Mouse (Mus musculus): Measurements from ENCODE around the gene Hist1h4d. TPM values are rescaled to one million over a fixed set of nuclear protein-coding genes. Genes with fewer than 3 reads are reported as not detected.
"Not testable (repeated sequence)": the region's sequence is repeated elsewhere in the genome, so short reads cannot be mapped to it uniquely, and the experiment has no call there.

Gene Hist1h4d
- polyA plus RNA-seq, 1 experiment from 2014 or later = 160 TPM

DNA sequence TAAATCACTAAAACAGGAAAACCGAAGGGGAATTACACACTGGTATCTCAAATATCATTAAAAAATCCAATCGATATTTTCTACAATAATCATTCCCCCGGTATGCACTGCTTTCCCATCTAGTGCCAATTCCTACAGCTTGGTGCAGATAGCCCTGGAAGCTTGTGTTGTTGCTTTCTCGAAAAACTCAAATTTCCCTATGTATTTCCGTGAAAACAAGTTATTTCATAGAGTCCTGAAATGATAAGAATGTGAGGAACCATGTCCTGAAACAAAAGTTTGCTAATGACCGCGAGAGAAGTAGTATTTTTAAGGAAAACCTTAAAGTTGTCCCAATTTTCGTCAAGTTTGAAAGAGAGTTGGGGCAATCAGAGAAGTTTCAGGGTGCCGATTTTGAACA lies 27.0 kb upstream of the Hist1h4d start:
- peak overlapping the region; percentile 91 for H3K4me2 ChIP-seq
- ATAC-seq (ENCODE audit: insufficient number of reproducible peaks, insufficient read depth, low FRiP score, low TSS enrichment, low read depth) = no peak
- WGBS = 24% methylated on average over 9 of the region's 9 CpGs
- H3K36me3 ChIP-seq = no peaks in the 10 kb centered on the region
- H3K9me3 ChIP-seq = no peaks in the 10 kb centered on the region
- H3K27me3 ChIP-seq = no peaks in the 10 kb centered on the region
- peak overlapping the region; percentile 99 for H3K27ac ChIP-seq
- H3K4me3 ChIP-seq = peak overlapping the region; percentile 63
- peaks cover 20% of the 10 kb centered on the region for H3K4me1 ChIP-seq
- peak overlapping the region; percentile 89 for H3K9ac ChIP-seq

DNA sequence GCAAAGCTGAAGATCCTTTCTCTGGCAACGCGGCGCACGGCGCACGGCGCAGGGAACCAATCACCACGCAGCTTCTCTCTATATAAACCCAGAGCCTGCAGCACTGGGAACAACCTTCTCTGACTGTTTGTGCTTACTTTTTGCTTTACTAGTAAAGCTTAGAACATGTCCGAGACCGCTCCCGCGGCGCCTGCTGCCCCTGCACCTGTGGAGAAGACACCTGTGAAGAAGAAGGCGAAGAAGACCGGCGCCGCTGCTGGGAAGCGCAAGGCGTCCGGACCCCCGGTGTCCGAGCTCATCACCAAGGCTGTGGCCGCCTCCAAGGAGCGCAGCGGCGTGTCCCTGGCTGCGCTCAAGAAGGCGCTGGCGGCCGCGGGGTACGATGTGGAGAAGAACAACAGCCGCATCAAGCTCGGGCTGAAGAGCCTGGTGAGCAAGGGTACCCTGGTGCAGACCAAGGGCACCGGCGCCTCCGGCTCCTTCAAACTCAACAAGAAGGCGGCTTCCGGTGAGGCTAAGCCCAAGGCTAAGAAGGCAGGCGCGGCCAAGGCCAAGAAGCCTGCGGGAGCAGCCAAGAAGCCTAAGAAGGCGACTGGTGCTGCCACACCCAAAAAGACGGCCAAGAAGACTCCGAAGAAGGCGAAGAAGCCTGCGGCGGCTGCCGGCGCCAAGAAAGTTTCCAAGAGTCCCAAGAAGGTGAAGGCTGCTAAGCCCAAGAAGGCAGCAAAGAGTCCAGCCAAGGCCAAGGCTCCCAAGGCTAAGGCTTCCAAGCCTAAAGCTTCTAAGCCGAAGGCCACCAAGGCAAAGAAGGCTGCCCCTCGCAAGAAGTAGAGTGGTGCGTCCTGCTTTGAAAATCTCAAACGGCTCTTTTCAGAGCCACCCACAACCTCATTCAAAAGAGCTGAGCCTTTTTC lies 26.2 kb upstream of the Hist1h4d start:
- under 1% methylated on average over 54 of the region's 54 CpGs for WGBS
- peak; percentile 88 for ATAC-seq (ENCODE audit: insufficient number of reproducible peaks, insufficient read depth, low FRiP score, low TSS enrichment, low read depth)

DNA sequence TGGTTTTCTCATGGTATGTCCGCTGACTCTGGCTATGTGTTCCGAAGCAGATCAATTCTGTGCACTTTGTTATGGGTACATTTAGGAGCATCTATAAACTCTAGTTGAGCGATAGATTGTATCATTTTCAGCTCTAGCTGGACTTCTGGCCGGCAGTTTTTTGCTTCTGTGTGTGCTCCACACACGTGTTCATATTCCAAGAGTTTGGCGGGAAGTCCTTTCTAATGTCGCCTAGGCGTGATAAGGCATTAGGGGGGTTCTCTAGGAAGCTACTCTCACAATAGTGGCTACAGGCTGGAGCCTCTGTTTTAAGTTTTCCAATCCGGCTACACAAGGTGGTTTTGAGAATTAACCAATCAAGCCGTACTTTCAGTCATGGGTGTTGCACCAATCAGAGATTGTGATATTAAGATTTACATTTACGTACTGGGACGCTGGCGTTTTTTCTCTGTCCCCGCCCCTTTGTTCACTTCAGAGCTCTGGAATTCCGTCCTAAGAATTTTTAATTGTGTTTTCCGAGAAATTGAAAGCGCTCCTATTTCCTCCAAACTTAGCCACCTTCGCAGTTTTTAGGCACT lies 25.5 kb upstream of the Hist1h4d start:
- Histone ChIP-seq H3K4me2 (peak overlapping the region; percentile 91), H3K36me3 (no peaks in the 10 kb centered on the region), H3K9me3 (no peaks in the 10 kb centered on the region), H3K27me3 (no peaks in the 10 kb centered on the region), H3K9ac (peak overlapping the region; percentile 89), H3K4me1 (peaks cover 14% of the 10 kb centered on the region), H3K27ac (peak overlapping the region; percentile 99), H3K4me3 (peak overlapping the region; percentile 63)
- under 1% methylated on average over 18 of the region's 18 CpGs for WGBS
- peak; percentile 79 for ATAC-seq (ENCODE audit: insufficient number of reproducible peaks, insufficient read depth, low FRiP score, low TSS enrichment, low read depth)

More for the DNA sequence above, 26.2 kb upstream of the Hist1h4d start:
- peak overlapping the region; percentile 89 for H3K9ac ChIP-seq
- no peaks in the 10 kb centered on the region for H3K9me3 ChIP-seq
- peak overlapping the region; percentile 63 for H3K4me3 ChIP-seq
- H3K36me3 ChIP-seq = no peaks in the 10 kb centered on the region
- H3K27ac ChIP-seq = peak overlapping the region; percentile 99
- H3K4me1 ChIP-seq = peaks cover 20% of the 10 kb centered on the region
- no peaks in the 10 kb centered on the region for H3K27me3 ChIP-seq
- peak overlapping the region; percentile 91 for H3K4me2 ChIP-seq

DNA sequence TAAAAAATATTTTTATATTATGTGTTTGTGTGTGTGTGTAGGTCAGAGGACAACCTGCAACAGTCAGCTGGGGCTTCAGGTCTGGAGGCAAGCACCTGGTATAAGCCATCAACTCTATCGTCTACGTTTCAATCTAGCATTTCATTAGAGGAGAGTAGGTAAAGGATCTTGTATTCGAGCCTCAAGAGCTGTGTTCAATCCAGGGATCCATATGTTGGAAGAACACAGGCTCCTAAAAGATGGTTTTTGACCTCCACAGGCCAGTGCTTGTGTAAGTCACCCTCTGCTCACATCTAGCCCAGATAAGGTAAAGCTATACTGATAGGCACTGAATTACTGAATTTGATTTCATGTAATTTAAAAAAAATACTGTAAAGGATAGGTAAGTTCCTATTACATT lies 24.5 kb upstream of the Hist1h4d start:
- Histone ChIP-seq H3K4me1 (peaks cover 14% of the 10 kb centered on the region), H3K27me3 (no peaks in the 10 kb centered on the region), H3K27ac (peak overlapping the region; percentile 99), H3K4me3 (no peak overlapping the region), H3K36me3 (no peaks in the 10 kb centered on the region), H3K9me3 (no peaks in the 10 kb centered on the region), H3K9ac (peak overlapping the region; percentile 36; the same call in 1 of the 2 replicates), H3K4me2 (peak overlapping the region; percentile 91)
- WGBS = 72% methylated on average over 3 of the region's 3 CpGs
- ATAC-seq (ENCODE audit: insufficient number of reproducible peaks, insufficient read depth, low FRiP score, low TSS enrichment, low read depth) = no peak

DNA sequence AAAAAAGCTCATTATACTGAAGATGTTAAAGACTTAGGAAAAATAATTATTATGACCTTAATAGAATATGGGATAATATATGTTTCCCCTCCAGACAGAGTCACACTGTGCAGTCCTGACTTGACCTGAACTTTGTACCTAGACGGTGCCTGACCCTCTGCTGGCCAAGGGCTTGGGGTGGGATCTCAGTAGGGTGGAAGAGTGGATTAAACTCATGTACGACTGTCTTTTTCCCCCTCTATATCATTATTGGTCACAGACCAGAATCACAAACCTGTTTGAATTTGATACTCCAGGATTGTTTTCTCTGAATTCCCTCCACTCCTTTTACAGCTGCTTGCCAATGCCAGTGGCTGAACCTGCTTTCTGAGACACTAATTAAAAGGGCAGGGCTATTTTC lies 20.7 kb upstream of the Hist1h4d start:
- WGBS = 12% methylated on average over 2 of the region's 2 CpGs
- ATAC-seq (ENCODE audit: insufficient number of reproducible peaks, insufficient read depth, low FRiP score, low TSS enrichment, low read depth); H3K9ac ChIP-seq; H3K9me3 ChIP-seq; H3K4me1 ChIP-seq; H3K27me3 ChIP-seq; H3K36me3 ChIP-seq; H3K4me3 ChIP-seq: not testable (repeated sequence)
- H3K4me2 ChIP-seq = peak overlapping the region; percentile 37
- H3K27ac ChIP-seq = peak overlapping the region; percentile 60

DNA sequence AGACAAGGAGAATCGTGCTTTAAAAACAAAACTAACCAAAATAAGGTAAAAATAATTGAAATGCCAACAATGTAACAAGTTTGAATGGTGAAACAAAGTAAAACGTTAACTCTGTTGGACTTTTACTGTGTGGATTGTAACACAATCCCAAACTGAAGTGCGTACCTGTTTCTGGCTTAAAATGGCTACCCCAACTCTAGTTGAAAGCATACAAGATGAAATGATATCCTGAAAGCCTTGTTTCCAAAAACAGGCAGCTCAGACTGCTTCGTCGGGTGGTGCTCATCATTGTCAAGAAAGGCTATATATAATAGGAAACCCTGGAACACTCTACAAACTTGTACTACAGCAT lies 19.9 kb upstream of the Hist1h4d start:
- Histone ChIP-seq H3K4me3 (peak overlapping the region; percentile 48), H3K9ac (peak overlapping the region; percentile 68), H3K27ac (peak overlapping the region; percentile 98), H3K4me2 (peak overlapping the region; percentile 68)
- not testable (repeated sequence) for H3K36me3 ChIP-seq; H3K4me1 ChIP-seq; ATAC-seq (ENCODE audit: insufficient number of reproducible peaks, insufficient read depth, low FRiP score, low TSS enrichment, low read depth); H3K9me3 ChIP-seq; H3K27me3 ChIP-seq
- WGBS = 0% methylated on average over 2 of the region's 5 CpGs

DNA sequence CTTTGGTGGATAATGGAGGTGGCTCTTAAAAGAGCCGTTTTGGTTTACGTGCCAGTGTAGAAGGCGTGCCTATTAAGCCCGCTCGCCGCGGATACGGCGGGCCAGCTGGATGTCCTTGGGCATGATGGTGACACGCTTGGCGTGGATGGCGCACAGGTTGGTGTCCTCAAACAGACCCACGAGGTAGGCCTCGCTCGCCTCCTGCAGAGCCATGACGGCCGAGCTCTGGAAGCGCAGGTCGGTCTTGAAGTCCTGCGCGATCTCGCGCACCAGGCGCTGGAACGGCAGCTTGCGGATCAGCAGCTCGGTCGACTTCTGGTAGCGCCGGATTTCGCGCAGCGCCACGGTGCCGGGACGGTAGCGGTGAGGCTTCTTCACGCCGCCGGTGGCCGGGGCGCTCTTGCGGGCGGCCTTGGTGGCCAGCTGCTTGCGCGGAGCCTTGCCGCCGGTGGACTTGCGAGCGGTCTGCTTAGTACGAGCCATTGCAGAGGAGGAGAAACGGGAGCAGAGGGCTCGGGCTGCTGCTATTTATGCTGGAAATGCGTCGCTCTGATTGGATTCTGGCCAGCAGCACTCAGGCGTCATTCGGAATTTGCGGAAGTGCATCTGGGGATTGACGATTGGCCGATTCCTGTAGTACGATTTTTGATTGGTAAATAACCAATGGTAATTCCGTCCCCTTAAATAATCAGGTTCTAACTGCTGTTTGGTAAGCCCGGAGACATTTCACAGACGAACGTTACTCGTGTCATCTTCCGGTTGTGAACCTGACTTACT lies 19.3 kb upstream of the Hist1h4d start, which contains the start of gene Hist1h3e:
Gene Hist1h3e, minus strand, starts transcription at position 487 of the 777 bp plus-strand sequence.
- Histone ChIP-seq H3K4me3 (peak within 1 kb of the TSS; percentile 48), H3K4me2 (peak within 1 kb of the TSS; percentile 68), H3K9ac (peak within 1 kb of the TSS; percentile 68), H3K27ac (peak within 1 kb of the TSS; percentile 98)
- H3K27me3 ChIP-seq, H3K9me3 ChIP-seq, H3K36me3 ChIP-seq, H3K4me1 ChIP-seq: not testable (repeated sequence)
- under 1% methylated on average over 48 of the region's 67 CpGs for WGBS
- peak; percentile 87 for ATAC-seq (ENCODE audit: insufficient number of reproducible peaks, insufficient read depth, low FRiP score, low TSS enrichment, low read depth)

DNA sequence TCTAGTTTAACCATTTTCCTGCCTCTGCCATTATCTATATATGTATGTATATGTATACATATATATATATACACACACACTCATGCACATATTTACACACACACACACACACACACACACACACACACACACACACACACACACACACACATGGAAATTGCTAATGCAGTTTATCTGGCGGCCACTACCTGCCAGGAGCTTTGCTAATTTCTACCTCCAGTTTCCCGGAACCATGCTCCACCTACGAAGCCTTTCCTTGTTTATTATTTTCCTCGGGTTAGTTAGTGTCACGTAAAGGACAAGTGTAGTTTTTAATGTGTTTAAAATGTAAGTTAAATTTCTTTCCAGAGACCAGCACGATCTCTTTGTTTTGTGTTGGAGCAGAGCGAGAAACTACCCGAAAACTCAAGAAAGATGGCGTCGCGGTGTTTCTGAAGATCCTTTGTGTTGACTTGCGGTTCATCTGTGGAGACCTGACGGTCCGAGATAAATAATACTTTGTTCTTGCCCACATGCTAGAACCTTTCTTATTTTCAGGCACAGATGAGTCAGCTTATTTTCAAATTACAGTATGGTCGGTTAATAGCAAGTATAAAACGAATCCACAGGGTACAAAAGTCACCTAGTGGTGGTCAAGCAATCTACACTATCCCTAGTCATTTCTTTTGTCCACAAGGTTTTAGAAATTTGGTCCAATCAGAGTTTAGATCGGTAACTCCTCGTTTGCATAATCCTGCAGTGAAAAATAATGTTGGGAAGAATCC lies 18.5 kb upstream of the Hist1h4d start:
- H3K27me3 ChIP-seq = no peaks in the 10 kb centered on the region
- H3K4me2 ChIP-seq = peak overlapping the region; percentile 68
- H3K9me3 ChIP-seq = no peaks in the 10 kb centered on the region
- H3K27ac ChIP-seq = peak overlapping the region; percentile 98
- H3K4me1 ChIP-seq = 0 out of 2 replicates have a peak, but pooled peaks cover 5% of the 10 kb centered on the region
- H3K36me3 ChIP-seq = no peaks in the 10 kb centered on the region
- ATAC-seq (ENCODE audit: insufficient number of reproducible peaks, insufficient read depth, low FRiP score, low TSS enrichment, low read depth) = no peak
- peak overlapping the region; percentile 62 for H3K9ac ChIP-seq
- WGBS = 4% methylated on average over 18 of the region's 18 CpGs
- H3K4me3 ChIP-seq = peak overlapping the region; percentile 48

DNA sequence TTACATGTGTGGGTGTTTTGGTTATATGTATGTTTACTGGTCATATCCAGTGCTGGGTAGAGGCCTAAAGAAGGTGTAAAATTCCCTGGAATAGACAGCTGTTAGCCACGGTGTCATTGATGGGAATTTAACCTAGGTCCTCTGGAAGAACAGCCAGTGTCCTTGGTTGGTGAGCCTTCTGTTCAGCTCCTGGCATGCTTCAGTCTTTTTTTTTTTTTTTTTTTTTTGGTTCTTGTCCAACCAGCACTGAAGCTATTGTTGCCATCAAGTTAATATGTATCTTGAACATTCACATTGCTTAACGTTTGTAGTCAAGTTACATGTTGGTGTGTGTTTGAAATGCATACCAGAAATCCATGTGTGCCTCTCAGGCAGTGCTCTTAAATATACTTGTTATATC lies 16.9 kb upstream of the Hist1h4d start:
- no peak for ATAC-seq (ENCODE audit: insufficient number of reproducible peaks, insufficient read depth, low FRiP score, low TSS enrichment, low read depth)
- no peaks in the 10 kb centered on the region for H3K9me3 ChIP-seq
- H3K4me1 ChIP-seq = 0 out of 2 replicates have a peak, but pooled peaks cover 5% of the 10 kb centered on the region
- H3K27ac ChIP-seq = peak overlapping the region; percentile 98
- H3K4me3 ChIP-seq = no peak overlapping the region
- H3K27me3 ChIP-seq = no peaks in the 10 kb centered on the region
- H3K9ac ChIP-seq = no peak overlapping the region
- no peak overlapping the region for H3K4me2 ChIP-seq
- H3K36me3 ChIP-seq = no peaks in the 10 kb centered on the region
- 86% methylated on average over 2 of the region's 2 CpGs for WGBS

DNA sequence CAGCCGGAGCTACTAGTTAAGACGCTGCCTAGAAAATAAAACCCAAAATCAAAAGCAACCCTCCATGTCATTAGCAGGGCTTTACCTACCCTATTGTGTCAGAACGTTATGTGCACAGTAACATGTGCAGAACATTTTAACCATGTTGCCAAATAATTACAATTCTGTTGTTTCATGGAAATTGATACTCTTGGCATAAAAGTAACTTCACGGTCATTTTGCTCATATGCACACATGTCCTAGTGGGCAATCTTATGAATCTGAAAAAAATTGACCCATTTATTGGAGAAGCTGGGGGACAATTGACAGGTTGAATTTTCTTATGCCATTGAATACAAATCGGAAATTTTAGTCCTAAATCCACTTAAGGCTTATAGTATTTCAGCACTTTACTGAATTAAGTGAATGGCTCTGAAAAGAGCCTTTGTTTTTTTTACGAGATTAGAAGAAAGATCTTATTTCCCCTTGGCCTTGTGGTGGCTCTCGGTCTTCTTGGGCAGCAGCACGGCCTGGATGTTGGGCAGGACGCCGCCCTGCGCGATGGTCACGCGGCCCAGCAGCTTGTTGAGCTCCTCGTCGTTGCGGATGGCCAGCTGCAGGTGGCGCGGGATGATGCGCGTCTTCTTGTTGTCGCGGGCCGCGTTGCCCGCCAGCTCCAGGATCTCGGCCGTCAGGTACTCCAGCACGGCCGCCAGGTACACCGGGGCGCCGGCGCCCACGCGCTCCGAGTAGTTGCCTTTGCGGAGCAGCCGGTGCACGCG lies 11.0 kb upstream of the Hist1h4d start:
- H3K4me3 ChIP-seq = peak overlapping the region; percentile 54
- H3K27ac ChIP-seq = peak overlapping the region; percentile 96
- under 1% methylated on average over 25 of the region's 41 CpGs for WGBS
- H3K27me3 ChIP-seq; H3K4me1 ChIP-seq; H3K9me3 ChIP-seq; H3K36me3 ChIP-seq; ATAC-seq (ENCODE audit: insufficient number of reproducible peaks, insufficient read depth, low FRiP score, low TSS enrichment, low read depth): not testable (repeated sequence)
- peak overlapping the region; percentile 67 for H3K9ac ChIP-seq
- H3K4me2 ChIP-seq = peak overlapping the region; percentile 75
